Mouse (Mus musculus) left cerebral cortex, postnatal 14 days (tissue): ENCODE measurements at regions not wholly inside any gene's neighbourhood (a gene's known extent, or its start where the extent isn't known, plus 50 kb on each side); places are given as distances from the start of the nearest gene placed in this dataset.

Experiments used
- DNase-seq, 2 experiments: peaks; one replicate each; pipeline ENCODE4 v3.0.0; 2021 to 2022; ENCODE audit warnings: low spot score in 2 of 2, mixed read lengths in 1 of 2
- intact Hi-C: fragments of 180-260 bp; cut with DNase I; formaldehyde crosslinking; loops from one replicate; pipeline ENCODE4 v1.15.1; 2025

- intact Hi-C loops = no loop called here
- peak; percentile 32 to 35 for DNase-seq
Observed at GRCm38 (mm10) chr1:168969402-168969801, 537.3 kb upstream of the Pbx1 start.

GRCm38 (mm10) chr1:168967334-168967733 is 535.3 kb upstream of the Pbx1 start:
- intact Hi-C loops = no loop called here
- DNase-seq = no peak

GRCm38 (mm10) chr1:168964467-168964904 is 532.4 kb upstream of the Pbx1 start:
- DNase-seq = peak in 1 of 2 experiments; percentile 5

GRCm38 (mm10) chr1:168950947-168951346 is 518.9 kb upstream of the Pbx1 start:
- DNase-seq = peak in 1 of 2 experiments; percentile 16
- intact Hi-C loops = no loop called here

More at GRCm38 (mm10) chr1:168964467-168964904, 532.4 kb upstream of the Pbx1 start:
- intact Hi-C loops = no loop called here

GRCm38 (mm10) chr1:168924100-168924815 is 492.2 kb upstream of the Pbx1 start:
- intact Hi-C loops = no loop called here
- DNase-seq = no peak

- DNase-seq = no peak
- intact Hi-C loops = no loop called here
Observed at GRCm38 (mm10) chr1:168918331-168919076, 486.4 kb upstream of the Pbx1 start.

GRCm38 (mm10) chr1:168908684-168909175 is 476.7 kb upstream of the Pbx1 start:
- peak in 1 of 2 experiments; percentile 1 for DNase-seq

GRCm38 (mm10) chr1:168908192-168908591 is 476.1 kb upstream of the Pbx1 start:
- DNase-seq = no peak
- intact Hi-C loops = no loop called here

More at GRCm38 (mm10) chr1:168908684-168909175, 476.7 kb upstream of the Pbx1 start:
- intact Hi-C loops = no loop called here

GRCm38 (mm10) chr1:168898483-168898882 is 466.4 kb upstream of the Pbx1 start:
- intact Hi-C loops = no loop called here

GRCm38 (mm10) chr1:168861577-168861976 is 429.5 kb upstream of the Pbx1 start:
- intact Hi-C loops = no loop called here
- no peak for DNase-seq

More at GRCm38 (mm10) chr1:168898483-168898882, 466.4 kb upstream of the Pbx1 start:
- no peak for DNase-seq

- intact Hi-C loops = no loop called here
- no peak for DNase-seq
Observed at GRCm38 (mm10) chr1:168823184-168823583, 391.1 kb upstream of the Pbx1 start.

- DNase-seq = no peak
- intact Hi-C loops = no loop called here
Observed at GRCm38 (mm10) chr1:168818381-168818780, 386.3 kb upstream of the Pbx1 start.

GRCm38 (mm10) chr1:168807084-168807483 is 375.0 kb upstream of the Pbx1 start:
- intact Hi-C loops = no loop called here
- DNase-seq = no peak

- DNase-seq = no peak
- intact Hi-C loops = no loop called here
Observed at GRCm38 (mm10) chr1:168805442-168805841, 373.4 kb upstream of the Pbx1 start.

- intact Hi-C loops = no loop called here
- peak; percentile 50 to 74 for DNase-seq
Observed at GRCm38 (mm10) chr1:168801046-168801445, 369.0 kb upstream of the Pbx1 start.

- intact Hi-C loops = no loop called here
- DNase-seq = no peak
Observed at GRCm38 (mm10) chr1:168786731-168787130, 354.7 kb upstream of the Pbx1 start.

- no peak for DNase-seq
- intact Hi-C loops = no loop called here
Observed at GRCm38 (mm10) chr1:168783851-168784250, 351.8 kb upstream of the Pbx1 start.

- intact Hi-C loops = no loop called here
- no peak for DNase-seq
Observed at GRCm38 (mm10) chr1:168764368-168764895, 332.4 kb upstream of the Pbx1 start.

GRCm38 (mm10) chr1:168761095-168761494 is 329.0 kb upstream of the Pbx1 start:
- DNase-seq = no peak
- intact Hi-C loops = no loop called here

- intact Hi-C loops = no loop called here
- no peak for DNase-seq
Observed at GRCm38 (mm10) chr1:168760239-168760638, 328.2 kb upstream of the Pbx1 start.
